Mouse (Mus musculus) heart, postnatal 0 days (tissue): Measurements from ENCODE around the gene Rpusd3. TPM values are rescaled to one million over a fixed set of nuclear protein-coding genes. Genes with fewer than 3 reads are reported as not detected.

Experiments
- ATAC-seq: fragments of 200-750 bp; cut with Nextera tagmentation; 2 replicates; pipeline ENCODE4 v1.8.0; 2017; ENCODE audit warnings: low read depth, moderate number of reproducible peaks, moderate library complexity; ENCODE audit not compliant: insufficient read depth
- DNase-seq: peaks from one replicate; pipeline ENCODE4 v3.0.0-alpha.2; 2016; ENCODE audit warnings: low spot score
- H3K27ac ChIP-seq: fragments of 300-500 bp; sonication (generic); 2 replicates; pipeline ENCODE4 v1.5.1; 2014; ENCODE audit warnings: low read depth, mild to moderate bottlenecking
- H3K27me3 ChIP-seq: fragments of 300-500 bp; sonication (generic); 2 replicates; pipeline ENCODE4 v1.6.1; 2014; ENCODE audit warnings: low read length, mixed read lengths; ENCODE audit not compliant: control insufficient read depth, insufficient read depth
- H3K36me3 ChIP-seq: fragments of 300-500 bp; sonication (generic); replicated peaks from 2 replicates; pipeline ENCODE4 v1.6.1; 2014; ENCODE audit warnings: low read length, mixed read lengths; ENCODE audit not compliant: control insufficient read depth, insufficient read depth
- H3K4me1 ChIP-seq: fragments of 300-500 bp; sonication (generic); 2 replicates; pipeline ENCODE4 v1.6.1; 2014; ENCODE audit warnings: antibody characterized with exemption; ENCODE audit not compliant: control insufficient read depth, insufficient read depth
- H3K4me2 ChIP-seq: fragments of 300-500 bp; sonication (generic); 2 replicates; pipeline ENCODE4 v1.6.1; 2014; ENCODE audit warnings: low read depth, mild to moderate bottlenecking, low read length, moderate library complexity
- H3K4me3 ChIP-seq: fragments of 300-500 bp; sonication (generic); 2 replicates; pipeline ENCODE4 v1.5.1; 2014; ENCODE audit warnings: low read depth, low read length
- H3K9ac ChIP-seq: fragments of 300-500 bp; sonication (generic); replicated peaks from 2 replicates; pipeline ENCODE4 v1.6.1; 2014; ENCODE audit warnings: low read depth, low read length, mixed read lengths
- H3K9me3 ChIP-seq: fragments of 300-500 bp; sonication (generic); replicated peaks from 2 replicates; pipeline ENCODE4 v1.6.1; 2016; ENCODE audit warnings: low read length; ENCODE audit not compliant: control insufficient read depth
- CTCF ChIP-seq: IDR thresholded peaks from 2 replicates; pipeline ENCODE4 v1.5.1; 2016; ENCODE audit warnings: antibody characterized with exemption, control low read depth, low read depth
- EP300 ChIP-seq: IDR thresholded peaks from 2 replicates; pipeline ENCODE4 v1.6.1; 2016; ENCODE audit warnings: antibody characterized with exemption, low read depth
- WGBS: fragments of 180-500 bp; shearing (Covaris S2); extraction: QIAGEN DNeasy Blood & Tissue Kit; methylation state at CpG from one replicate; pipeline ENCODE4 v1.1.7; 2014; 5-methylcytosine and 5-hydroxymethylcytosine counted together
- polyA plus RNA-seq: library from polyadenylated mRNA; unstranded; fragments of >200 nt; fragmentation: Nextera tagmentation; extraction: Ambion mirVana; gene quantifications from 2 replicates; pipeline ENCODE4 v1.2.1, GENCODE M21; 2015
- total RNA-seq: library from RNA; depleted of rRNA; stranded (reverse); fragments of >200 nt; gene quantifications from 2 replicates; pipeline ENCODE4 v1.2.3, GENCODE M21; 2014; ENCODE audit warnings: low replicate concordance

Gene Rpusd3
- total and polyA plus RNA-seq, 2 experiments from 2014 or later = 15.0 to 15.5 TPM

DNA sequence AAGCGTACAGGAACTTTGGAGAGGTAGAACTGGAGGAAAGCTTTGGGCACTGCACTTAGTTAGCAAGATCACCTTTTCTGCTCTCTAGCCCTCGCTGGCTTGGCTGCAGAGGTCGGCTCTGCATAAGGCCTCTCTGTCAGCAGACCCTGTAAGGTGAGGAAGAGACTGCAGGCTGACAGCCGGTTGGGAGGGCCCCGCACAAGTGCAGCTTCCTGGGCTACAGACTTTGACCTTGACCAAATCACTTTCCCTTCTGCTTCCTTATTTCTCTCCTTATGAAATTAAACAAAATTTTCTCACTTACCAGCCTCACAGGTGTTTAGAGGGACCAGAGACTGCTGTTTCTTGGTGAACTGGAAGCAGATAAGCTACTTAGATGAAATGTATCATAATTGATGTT is 35.9 kb upstream of the Rpusd3 start:
- 53% methylated on average over 5 of the region's 5 CpGs for WGBS
- H3K4me1 ChIP-seq = peaks cover 13% of the 10 kb centered on the region; the same call in 1 of the 2 replicates
- no peak for TF ChIP-seq EP300
- TF ChIP-seq CTCF = no peak

GRCm38 (mm10) chr6:113451839-113452238 is 32.7 kb upstream of the Rpusd3 start:
- DNase-seq (peak; percentile 15), ATAC-seq (peak; percentile 47; the same call in 1 of the 2 replicates)
- Histone ChIP-seq H3K9me3 (no peaks in the 10 kb centered on the region), H3K4me2 (no peak overlapping the region), H3K4me1 (peaks cover 13% of the 10 kb centered on the region; the same call in 1 of the 2 replicates), H3K9ac (no peak overlapping the region), H3K4me3 (no peak overlapping the region), H3K27me3 (no peaks in the 10 kb centered on the region), H3K27ac (peak overlapping the region; percentile 34; the same call in 1 of the 2 replicates), H3K36me3 (peaks cover 19% of the 10 kb centered on the region)
- no peak for TF ChIP-seq CTCF
- TF ChIP-seq EP300 = no peak
- WGBS = 31% methylated on average over 2 of the region's 2 CpGs

More for the DNA sequence above, 35.9 kb upstream of the Rpusd3 start:
- Histone ChIP-seq H3K9ac (no peak overlapping the region), H3K27ac (no peak overlapping the region), H3K36me3 (no peaks in the 10 kb centered on the region), H3K9me3 (no peaks in the 10 kb centered on the region), H3K4me3 (no peak overlapping the region), H3K4me2 (no peak overlapping the region), H3K27me3 (no peaks in the 10 kb centered on the region)
- DNase-seq (no peak), ATAC-seq (no peak)

DNA sequence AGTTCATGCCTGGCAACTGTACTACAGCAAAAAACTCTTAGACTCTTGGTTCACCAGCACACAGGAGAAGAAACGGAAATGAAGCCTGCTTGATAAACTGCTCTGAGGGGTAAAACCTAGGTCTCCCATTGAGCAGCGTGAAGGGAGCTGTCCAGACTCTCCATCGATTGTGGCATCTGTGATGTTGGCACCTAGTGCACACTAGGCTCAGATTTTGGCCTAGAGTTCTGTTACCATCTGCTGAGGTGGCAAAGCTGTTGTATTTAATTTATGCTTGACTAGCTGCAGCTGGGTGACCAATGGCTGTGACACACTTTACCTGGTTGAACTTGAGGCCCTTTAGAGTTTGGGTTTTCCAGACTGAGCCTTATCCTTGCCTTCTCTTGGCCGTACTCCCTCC is 28.5 kb upstream of the Rpusd3 start:
- H3K4me2 ChIP-seq = no peak overlapping the region
- no peaks in the 10 kb centered on the region for H3K27me3 ChIP-seq
- H3K27ac ChIP-seq = no peak overlapping the region
- H3K4me3 ChIP-seq = no peak overlapping the region
- peaks cover 26% of the 10 kb centered on the region for H3K36me3 ChIP-seq
- H3K9ac ChIP-seq = no peak overlapping the region
- DNase-seq = no peak
- 92% methylated on average over 4 of the region's 4 CpGs for WGBS
- no peak for ATAC-seq
- H3K9me3 ChIP-seq = no peaks in the 10 kb centered on the region
- TF ChIP-seq CTCF (no peak), EP300 (no peak)
- H3K4me1 ChIP-seq = peaks cover 19% of the 10 kb centered on the region

DNA sequence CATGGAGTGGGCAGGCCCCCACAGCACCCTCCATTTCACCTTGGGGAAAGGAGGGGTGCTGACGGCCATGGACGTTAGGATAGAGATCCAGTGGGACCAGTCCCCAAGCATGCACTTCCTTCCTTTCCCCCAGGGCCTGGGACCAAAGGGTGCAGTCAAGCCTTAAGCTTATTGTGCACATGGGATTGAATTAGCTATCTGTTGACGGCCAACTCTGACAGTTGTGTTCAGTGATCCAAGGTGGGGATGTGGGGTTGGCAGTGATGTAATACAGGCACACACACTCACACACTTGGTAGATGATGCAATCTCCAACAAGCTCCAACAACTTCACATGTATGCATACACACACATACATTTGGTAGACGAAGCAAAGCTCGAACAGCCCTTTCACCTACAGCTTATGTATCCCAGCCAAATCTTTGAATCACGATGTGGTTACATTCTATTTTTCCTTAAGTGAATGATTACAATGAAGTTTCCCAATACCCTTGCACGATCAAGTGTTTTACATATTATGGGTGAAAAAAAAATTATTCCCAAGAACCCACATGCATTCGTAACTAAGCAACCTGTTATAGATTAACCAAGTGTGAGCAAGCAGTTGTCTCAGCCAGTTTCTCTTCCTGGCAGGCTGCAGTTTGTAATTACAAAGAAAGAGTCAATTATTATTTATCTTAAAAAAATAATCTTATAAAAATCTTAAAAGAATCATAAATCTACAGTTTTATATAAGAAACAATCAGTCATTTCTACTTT is 25.2 kb upstream of the Rpusd3 start:
- H3K36me3 ChIP-seq = peaks cover 26% of the 10 kb centered on the region
- 90% methylated on average over 6 of the region's 8 CpGs for WGBS
- no peaks in the 10 kb centered on the region for H3K27me3 ChIP-seq
- no peak for DNase-seq
- no peaks in the 10 kb centered on the region for H3K9me3 ChIP-seq
- H3K9ac ChIP-seq = no peak overlapping the region
- peaks cover 8% of the 10 kb centered on the region; the same call in 1 of the 2 replicates for H3K4me1 ChIP-seq
- H3K4me3 ChIP-seq = no peak overlapping the region
- TF ChIP-seq CTCF (no peak), EP300 (no peak)
- no peak overlapping the region for H3K4me2 ChIP-seq
- no peak overlapping the region for H3K27ac ChIP-seq
- no peak for ATAC-seq

- WGBS = 45% methylated on average over 12 of the region's 12 CpGs
- H3K27ac ChIP-seq = peak overlapping the region; percentile 63
Observed at GRCm38 (mm10) chr6:113443091-113443490, 24.0 kb upstream of the Rpusd3 start.

More at GRCm38 (mm10) chr6:113443091-113443490, 24.0 kb upstream of the Rpusd3 start:
- Histone ChIP-seq H3K36me3 (peaks cover 20% of the 10 kb centered on the region), H3K4me1 (peaks cover 8% of the 10 kb centered on the region; the same call in 1 of the 2 replicates), H3K4me2 (peak overlapping the region; percentile 98), H3K9ac (peak overlapping the region; percentile 94), H3K4me3 (peak overlapping the region; percentile 93), H3K9me3 (no peaks in the 10 kb centered on the region), H3K27me3 (no peaks in the 10 kb centered on the region)
- DNase-seq (no peak), ATAC-seq (no peak)
- TF ChIP-seq CTCF (peak; percentile 19; the same call in 1 of the 2 replicates), EP300 (no peak)
